Mouse (Mus musculus) hindbrain, embryonic 10.5 days (tissue): Measurements from ENCODE around the gene Zfp462. TPM values are rescaled to one million over a fixed set of nuclear protein-coding genes. Genes with fewer than 3 reads are reported as not detected.

Experiments
- DNase-seq: peaks from one replicate; pipeline ENCODE4 v3.0.0-alpha.2; 2017; ENCODE audit warnings: low spot score
- H3K27ac ChIP-seq: fragments of 300-500 bp; sonication (generic); 2 replicates; pipeline ENCODE4 v1.5.1; 2016; ENCODE audit warnings: mild to moderate bottlenecking, moderate library complexity
- H3K27me3 ChIP-seq: fragments of 300-500 bp; sonication (generic); 2 replicates; pipeline ENCODE4 v1.6.1; 2016; ENCODE audit warnings: mild to moderate bottlenecking; ENCODE audit not compliant: poor library complexity, insufficient read depth, severe bottlenecking
- H3K36me3 ChIP-seq: fragments of 300-500 bp; sonication (generic); 2 replicates; pipeline ENCODE4 v1.6.1; 2016; ENCODE audit warnings: mild to moderate bottlenecking, moderate library complexity
- H3K4me1 ChIP-seq: fragments of 300-500 bp; sonication (generic); replicated peaks from 2 replicates; pipeline ENCODE4 v1.6.1; 2016; ENCODE audit warnings: mild to moderate bottlenecking
- H3K4me3 ChIP-seq: fragments of 300-500 bp; sonication (generic); 2 replicates; pipeline ENCODE4 v1.5.1; 2016; ENCODE audit warnings: mild to moderate bottlenecking, moderate library complexity
- H3K9me3 ChIP-seq: fragments of 300-500 bp; sonication (generic); 2 replicates; pipeline ENCODE4 v1.6.1; 2016; ENCODE audit warnings: mild to moderate bottlenecking, moderate library complexity
- WGBS: fragments of 180-500 bp; shearing (Covaris S2); methylation state at CpG from one replicate; pipeline ENCODE4 v1.1.7; 2016; 5-methylcytosine and 5-hydroxymethylcytosine counted together
- polyA plus RNA-seq: library from polyadenylated mRNA; unstranded; fragments of >200 nt; fragmentation: Nextera tagmentation; extraction: Ambion mirVana; gene quantifications from 2 replicates; pipeline ENCODE4 v1.2.1, GENCODE M21; 2016

Gene Zfp462
- polyA plus RNA-seq, 1 experiment from 2014 or later: 14.2 TPM

GRCm38 (mm10) chr4:55077902-55078716 is 133.3 kb downstream of the Zfp462 start:
- WGBS: 81% methylated on average over 16 of the region's 16 CpGs
- Histone ChIP-seq H3K27me3 (no peaks in the 10 kb centered on the region), H3K4me1 (peaks cover 18% of the 10 kb centered on the region), H3K4me3 (no peak overlapping the region), H3K36me3 (peaks cover 99% of the 10 kb centered on the region), H3K9me3 (no peaks in the 10 kb centered on the region), H3K27ac (peak overlapping the region; percentile 80)
- no peak for DNase-seq

- Histone ChIP-seq H3K27me3 (no peaks in the 10 kb centered on the region), H3K4me1 (peaks cover 18% of the 10 kb centered on the region), H3K9me3 (no peaks in the 10 kb centered on the region), H3K27ac (no peak overlapping the region), H3K36me3 (peaks cover 99% of the 10 kb centered on the region), H3K4me3 (no peak overlapping the region)
- 91% methylated on average over 9 of the region's 9 CpGs for WGBS
- DNase-seq: no peak
Measured at GRCm38 (mm10) chr4:55079056-55079455, 134.2 kb downstream of the Zfp462 start.

GRCm38 (mm10) chr4:55084080-55084688 is 139.3 kb downstream of the Zfp462 start:
- Histone ChIP-seq H3K36me3 (peaks cover 58% of the 10 kb centered on the region), H3K4me1 (peaks cover 9% of the 10 kb centered on the region), H3K9me3 (no peaks in the 10 kb centered on the region), H3K4me3 (no peak overlapping the region), H3K27ac (no peak overlapping the region), H3K27me3 (no peaks in the 10 kb centered on the region)
- 94% methylated on average over 6 of the region's 6 CpGs for WGBS
- DNase-seq: no peak

- DNase-seq: no peak
- H3K36me3 ChIP-seq: peaks cover 20% of the 10 kb centered on the region
- no peak overlapping the region for H3K27ac ChIP-seq
- H3K27me3 ChIP-seq: no peaks in the 10 kb centered on the region
- no peak overlapping the region for H3K4me3 ChIP-seq
- H3K4me1 ChIP-seq: peaks cover 13% of the 10 kb centered on the region
- no peaks in the 10 kb centered on the region for H3K9me3 ChIP-seq
- 92% methylated on average over 3 of the region's 3 CpGs for WGBS
Measured at GRCm38 (mm10) chr4:55088153-55088552, 143.3 kb downstream of the Zfp462 start.

- 50% methylated on average over 6 of the region's 6 CpGs for WGBS
- no peaks in the 10 kb centered on the region for H3K9me3 ChIP-seq
- H3K27ac ChIP-seq: no peak overlapping the region
Measured at GRCm38 (mm10) chr4:55088922-55089321, 144.1 kb downstream of the Zfp462 start.

GRCm38 (mm10) chr4:55097157-55097556 is 152.3 kb downstream of the Zfp462 start:
- H3K4me3 ChIP-seq: no peak overlapping the region
- no peaks in the 10 kb centered on the region for H3K36me3 ChIP-seq
- H3K9me3 ChIP-seq: no peaks in the 10 kb centered on the region
- no peak for DNase-seq
- 39% methylated on average over 2 of the region's 2 CpGs for WGBS
- no peaks in the 10 kb centered on the region for H3K4me1 ChIP-seq
- no peaks in the 10 kb centered on the region for H3K27me3 ChIP-seq
- 0 out of 2 replicates have a peak overlapping the region, but pooled peaks have one; percentile 8 for H3K27ac ChIP-seq

More at GRCm38 (mm10) chr4:55088922-55089321, 144.1 kb downstream of the Zfp462 start:
- Histone ChIP-seq H3K27me3 (no peaks in the 10 kb centered on the region), H3K36me3 (peaks cover 12% of the 10 kb centered on the region), H3K4me1 (peaks cover 13% of the 10 kb centered on the region), H3K4me3 (no peak overlapping the region)
- no peak for DNase-seq

- Histone ChIP-seq H3K27me3 (no peaks in the 10 kb centered on the region), H3K4me3 (no peak overlapping the region), H3K27ac (no peak overlapping the region), H3K36me3 (no peaks in the 10 kb centered on the region), H3K9me3 (no peaks in the 10 kb centered on the region), H3K4me1 (no peaks in the 10 kb centered on the region)
- whole genome bisulfite sequencing: 70% methylated on average over 6 of the region's 6 CpGs
- DNase-seq: no peak
Measured at GRCm38 (mm10) chr4:55098366-55098765, 153.5 kb downstream of the Zfp462 start.

- WGBS: 69% methylated on average over 2 of the region's 2 CpGs
- peak; percentile 10 for DNase-seq
- Histone ChIP-seq H3K27ac (no peak overlapping the region), H3K36me3 (no peaks in the 10 kb centered on the region), H3K9me3 (no peaks in the 10 kb centered on the region), H3K4me1 (no peaks in the 10 kb centered on the region), H3K27me3 (no peaks in the 10 kb centered on the region), H3K4me3 (no peak overlapping the region)
Measured at GRCm38 (mm10) chr4:55100851-55101250, 156.0 kb downstream of the Zfp462 start.

- H3K4me3 ChIP-seq: no peak overlapping the region
- no peak for DNase-seq
- 90% methylated on average over 9 of the region's 9 CpGs for WGBS
- no peaks in the 10 kb centered on the region for H3K4me1 ChIP-seq
- no peaks in the 10 kb centered on the region for H3K36me3 ChIP-seq
- no peak overlapping the region for H3K27ac ChIP-seq
- no peaks in the 10 kb centered on the region for H3K9me3 ChIP-seq
- H3K27me3 ChIP-seq: no peaks in the 10 kb centered on the region
Measured at GRCm38 (mm10) chr4:55101601-55102000, 156.8 kb downstream of the Zfp462 start.

- Histone ChIP-seq H3K27ac (no peak overlapping the region), H3K4me1 (no peaks in the 10 kb centered on the region), H3K27me3 (no peaks in the 10 kb centered on the region), H3K36me3 (no peaks in the 10 kb centered on the region), H3K9me3 (no peaks in the 10 kb centered on the region), H3K4me3 (no peak overlapping the region)
- WGBS: 95% methylated on average over 3 of the region's 3 CpGs
- DNase-seq: no peak
Measured at GRCm38 (mm10) chr4:55102382-55102781, 157.5 kb downstream of the Zfp462 start.

- Histone ChIP-seq H3K27ac (no peak overlapping the region), H3K4me1 (no peaks in the 10 kb centered on the region), H3K4me3 (no peak overlapping the region), H3K36me3 (no peaks in the 10 kb centered on the region), H3K9me3 (no peaks in the 10 kb centered on the region), H3K27me3 (no peaks in the 10 kb centered on the region)
- 83% methylated on average over 3 of the region's 3 CpGs for WGBS
- DNase-seq: no peak
Measured at GRCm38 (mm10) chr4:55103575-55103974, 158.7 kb downstream of the Zfp462 start.

- H3K27ac ChIP-seq: no peak overlapping the region
- H3K9me3 ChIP-seq: no peaks in the 10 kb centered on the region
- H3K36me3 ChIP-seq: no peaks in the 10 kb centered on the region
- no peak overlapping the region for H3K4me3 ChIP-seq
- H3K4me1 ChIP-seq: no peaks in the 10 kb centered on the region
- no peak for DNase-seq
- no peaks in the 10 kb centered on the region for H3K27me3 ChIP-seq
- 82% methylated on average over 10 of the region's 10 CpGs for WGBS
Measured at GRCm38 (mm10) chr4:55117839-55118487, 173.1 kb downstream of the Zfp462 start.

GRCm38 (mm10) chr4:55121126-55121525 is 176.3 kb downstream of the Zfp462 start:
- H3K4me1 ChIP-seq: peaks cover 7% of the 10 kb centered on the region
- H3K27me3 ChIP-seq: no peaks in the 10 kb centered on the region
- 82% methylated on average over 2 of the region's 2 CpGs for WGBS
- H3K27ac ChIP-seq: no peak overlapping the region
- no peak for DNase-seq
- H3K36me3 ChIP-seq: no peaks in the 10 kb centered on the region
- H3K4me3 ChIP-seq: no peak overlapping the region
- no peaks in the 10 kb centered on the region for H3K9me3 ChIP-seq
